Mouse (Mus musculus): Measurements from ENCODE around the gene Vezt. TPM values are rescaled to one million over a fixed set of nuclear protein-coding genes. Genes with fewer than 3 reads are reported as not detected.

The Vezt gene
- total RNA-seq (2012; rRNA removed) (9.5 and 12.6 TPM in 2 replicates), polyA plus RNA-seq (2012; ENCODE audit: insufficient read depth in 1 of 2, insufficient read length in 2 of 2, low read depth in 1 of 2, low replicate concordance in 2 of 2, missing spikeins in 1 of 2) (10 to 100 TPM in 1 of 2 experiments, not detected in 1; 13.5 TPM)

- Histone ChIP-seq H3K36me3 (ENCODE audit: control insufficient read depth in 1 of 2, insufficient read depth in 2 of 2, low read length in 2 of 2) (peaks cover 0 to 24% of the 10 kb centered on the region in 2 experiments; a peak in 2 of 4 replicates), H3K4me3 (ENCODE audit: control insufficient read depth in 1 of 2, insufficient read depth in 1 of 2, low read depth in 2 of 2, low read length in 2 of 2) (peak within 1 kb of the TSS; percentile 95 to 97), H3K9me3 (replicated peaks; ENCODE audit: insufficient read depth, low read length) (no peaks in the 10 kb centered on the region), H3K27ac (ENCODE audit: control insufficient read depth, low read depth, low read length) (peak within 1 kb of the TSS; percentile 49; the same call in 1 of the 2 replicates), H3K9ac (ENCODE audit: control insufficient read depth, low read depth, low read length, poor library complexity, severe bottlenecking) (peak within 1 kb of the TSS; percentile 98), H3K27me3 (ENCODE audit: control insufficient read depth in 1 of 2, insufficient read depth in 2 of 2, low read length in 2 of 2) (no peaks in the 10 kb centered on the region), H3K4me1 (ENCODE audit: control insufficient read depth in 1 of 2, insufficient read depth in 2 of 2, low read length in 2 of 2) (peaks cover 11 to 12% of the 10 kb centered on the region in 2 experiments), H3K79me2 (ENCODE audit: control insufficient read depth, insufficient read depth, low read length, poor library complexity) (peaks cover 23% of the 10 kb centered on the region)
- DNase-seq (ENCODE audit: low read depth, low spot score) = peak; percentile 99
- peak; percentile 53; the same call in 1 of the 2 replicates for TF ChIP-seq ZMIZ1 (IDR thresholded peaks at IDR 0.05; ENCODE audit: low read depth, low read length)
- 0 out of 2 replicates have a peak, but pooled peaks have one; percentile 39 for TF ChIP-seq MYC (IDR thresholded peaks at IDR 0.05; ENCODE audit: low read depth, low read length)
- no peak for TF ChIP-seq USF2 (IDR thresholded peaks at IDR 0.05; ENCODE audit: borderline replicate concordance in 1 of 2, insufficient read depth in 1 of 2, low read depth in 1 of 2, low read length in 2 of 2)
- TF ChIP-seq SIN3A (IDR thresholded peaks at IDR 0.05; ENCODE audit: low read length) = peak; percentile 71
- TF ChIP-seq MYB (IDR thresholded peaks at IDR 0.05; ENCODE audit: low read depth, low read length) = no peak
- TF ChIP-seq MXI1 (IDR thresholded peaks at IDR 0.05; ENCODE audit: low read depth, low read length) = peak; percentile 55
- TF ChIP-seq CHD2 (IDR thresholded peaks at IDR 0.05; ENCODE audit: low read length) = no peak
- TF ChIP-seq JUND (IDR thresholded peaks at IDR 0.05; ENCODE audit: low read depth, low read length) = no peak
- TF ChIP-seq RAD21 (IDR thresholded peaks at IDR 0.05; ENCODE audit: low read depth, low read length) = peak; percentile 76
- TF ChIP-seq MEF2A (IDR thresholded peaks at IDR 0.05; ENCODE audit: extremely low read depth, insufficient replicate concordance, low read depth, low read length, poor library complexity, severe bottlenecking) = no peak
- peak; percentile 43 for TF ChIP-seq USF1 (IDR thresholded peaks at IDR 0.05; ENCODE audit: low read depth, low read length)
- TF ChIP-seq POLR2AphosphoS2 (IDR thresholded peaks at IDR 0.05; ENCODE audit: low read length) = peak; percentile 38; the same call in 1 of the 2 replicates
- TF ChIP-seq POLR2A (IDR thresholded peaks at IDR 0.05; ENCODE audit: control insufficient read depth in 1 of 2, insufficient read depth in 1 of 2, low read depth in 1 of 2, low read length in 2 of 2, poor library complexity in 1 of 2) = peak; percentile 74 to 75
- TF ChIP-seq TCF12 (IDR thresholded peaks at IDR 0.05; ENCODE audit: low read depth, low read length) = no peak
- TF ChIP-seq NELFE (IDR thresholded peaks at IDR 0.05; ENCODE audit: low read depth, low read length) = peak; percentile 70
- TF ChIP-seq TAL1 (IDR thresholded peaks at IDR 0.05; ENCODE audit: low read length) = no peak
- TF ChIP-seq SMC3 (IDR thresholded peaks at IDR 0.05; ENCODE audit: low read depth, low read length) = peak; percentile 66
- TF ChIP-seq UBTF (IDR thresholded peaks at IDR 0.05; ENCODE audit: borderline replicate concordance, insufficient read depth, low read depth, low read length) = peak; percentile 69; the same call in 1 of the 2 replicates
- TF ChIP-seq ZNF384 (IDR thresholded peaks at IDR 0.05; ENCODE audit: low read depth, low read length) = no peak
- 0 out of 2 replicates have a peak, but pooled peaks have one; percentile 70 for TF ChIP-seq CHD1 (IDR thresholded peaks at IDR 0.05; ENCODE audit: low read depth, low read length)
- TF ChIP-seq BHLHE40 (IDR thresholded peaks at IDR 0.05; ENCODE audit: borderline replicate concordance, low read depth, low read length) = no peak
- TF ChIP-seq MAX (IDR thresholded peaks at IDR 0.05; ENCODE audit: low read length) = no peak
- TF ChIP-seq ZKSCAN1 (IDR thresholded peaks at IDR 0.05; ENCODE audit: low read depth, low read length) = no peak
- TF ChIP-seq ETS1 (IDR thresholded peaks at IDR 0.05; ENCODE audit: low read depth, low read length) = no peak
- no peak for TF ChIP-seq RCOR1 (IDR thresholded peaks at IDR 0.05; ENCODE audit: low read depth, low read length)
- TF ChIP-seq KAT2A (conservative IDR thresholded peaks at IDR 0.05; ENCODE audit: low read depth, low read length) = no peak; the same call in 1 of the 2 replicates
- no peak; the same call in 1 of the 2 replicates for TF ChIP-seq NRF1 (IDR thresholded peaks at IDR 0.05; ENCODE audit: insufficient read depth, low read depth, low read length, poor library complexity, severe bottlenecking)
- TF ChIP-seq TBP (IDR thresholded peaks at IDR 0.05; ENCODE audit: low read depth, low read length) = no peak
- TF ChIP-seq MAZ (IDR thresholded peaks at IDR 0.05; ENCODE audit: low read depth, low read length) = peak; percentile 65; the same call in 1 of the 2 replicates
- TF ChIP-seq ELF1 (IDR thresholded peaks at IDR 0.05; ENCODE audit: low read depth, low read length) = no peak
- TF ChIP-seq POLR2AphosphoS5 (IDR thresholded peaks at IDR 0.05; ENCODE audit: borderline replicate concordance, low read depth, low read length) = no peak
- TF ChIP-seq HCFC1 (IDR thresholded peaks at IDR 0.05; ENCODE audit: low read depth, low read length) = peak; percentile 99
- TF ChIP-seq CTCF (IDR thresholded peaks at IDR 0.05 in 2 of 3, conservative IDR thresholded peaks at IDR 0.05 in 1 of 3; ENCODE audit: control insufficient read depth in 1 of 3, insufficient read depth in 1 of 3, low read depth in 2 of 3, low read length in 3 of 3, poor library complexity in 1 of 3, severe bottlenecking in 1 of 3) = peak in 2 of 3 experiments; percentile 71 to 83; a peak in 5 of 6 replicates
- no peak for TF ChIP-seq MAFK (IDR thresholded peaks at IDR 0.05; ENCODE audit: borderline replicate concordance, low read depth, low read length)
- no peak for TF ChIP-seq GABPA (IDR thresholded peaks at IDR 0.05; ENCODE audit: low read depth, low read length)
These were observed at the start of gene Vezt, which contains the start of gene Fgd6 for GRCm38 (mm10) chr10:94035658-94036374. Vezt (minus strand) TSS chr10:94035817. Fgd6 (plus strand) TSS chr10:94036001.
